Mouse (Mus musculus): Measurements from ENCODE around the gene Ndufb6. TPM values are rescaled to one million over a fixed set of nuclear protein-coding genes. Genes with fewer than 3 reads are reported as not detected.

Gene Ndufb6
- polyA plus RNA-seq, 3 experiments from 2014 or later = 108 to 167 (median 111) TPM

Other genes with a start within 250 kb of the Ndufb6 start
- gene Aco1, start 136.3 kb downstream of the Ndufb6 start, polyA plus RNA-seq (2017; shearing (Covaris generic)) = 10 to 100 TPM; 17.4 to 20.8 (median 18.2) TPM
- gene Ddx58, start 39.6 kb downstream of the Ndufb6 start, polyA plus RNA-seq (2017; shearing (Covaris generic)) = 10 to 100 TPM; 77.8 to 93.7 (median 80.8) TPM
- gene Smim27, start 9.8 kb downstream of the Ndufb6 start, polyA plus RNA-seq (2017; shearing (Covaris generic)) = 10 to 100 TPM; 20.1 to 74.9 (median 45.7) TPM
- 10 to 100 TPM; 15.0 to 19.3 (median 16.7) TPM for gene Topors, start 9.6 kb downstream of the Ndufb6 start, polyA plus RNA-seq (2017; shearing (Covaris generic))
- gene Tmem215, start 192.8 kb upstream of the Ndufb6 start, polyA plus RNA-seq (2017; shearing (Covaris generic)) = under 1 TPM in 1 of 3 experiments, not detected in 2; 0.10 TPM